Mouse (Mus musculus): ENCODE data around the gene Rasgef1b. TPM values are rescaled to one million over a fixed set of nuclear protein-coding genes. Genes with fewer than 3 reads are reported as not detected.

Rasgef1b gene
- total and polyA plus RNA-seq, 3 experiments: 0.17 to 0.26 (median 0.21) TPM

- in situ Hi-C loops (cut with MboI; ENCODE audit: low pct_ligation_motif_present, low pct_unique_long_range_greater_than_20kb, low sequenced_read_pairs): no loop called here
- no peak overlapping the region for H3K27ac ChIP-seq (ENCODE audit: insufficient read depth, low read depth)
These were observed 10.9 kb downstream of the Rasgef1b start for GRCm38 (mm10) chr5:99717917-99718316.

GRCm38 (mm10) chr5:99715281-99715744 is 13.6 kb downstream of the Rasgef1b start:
- H3K27ac ChIP-seq (ENCODE audit: insufficient read depth, low read depth): no peak overlapping the region
- H3K27me3 ChIP-seq (replicated peaks): no peaks in the 10 kb centered on the region
- no peaks in the 10 kb centered on the region for H3K9me3 ChIP-seq (replicated peaks; ENCODE audit: low read length)
- no peaks in the 10 kb centered on the region for H3K79me2 ChIP-seq (replicated peaks; ENCODE audit: control insufficient read depth, extremely low read depth, insufficient read depth, poor library complexity, severe bottlenecking)
- H3K4me2 ChIP-seq (ENCODE audit: insufficient read depth, low read depth, poor library complexity, severe bottlenecking): no peak overlapping the region
- H3K4me3 ChIP-seq (replicated peaks in 1 of 3; ENCODE audit: low read depth in 2 of 3, low read length in 2 of 3, poor library complexity in 1 of 3): no peak overlapping the region
- dilution Hi-C loops (cut with MboI; ENCODE audit: extremely low pct_ligation_motif_present, extremely low pct_unique_long_range_greater_than_20kb, low sequenced_read_pairs) (no loop called here), in situ Hi-C loops (cut with MboI; ENCODE audit: low pct_ligation_motif_present, low pct_unique_long_range_greater_than_20kb, low sequenced_read_pairs) (no loop called here)
- DNase-seq (ENCODE audit: extremely low read depth): no peak
- no peak for TF ChIP-seq CHD1 (IDR thresholded peaks at IDR 0.05; ENCODE audit: low read depth, low read length)
- no peak for TF ChIP-seq SIN3A (IDR thresholded peaks at IDR 0.05; ENCODE audit: low read length)
- TF ChIP-seq UBTF (IDR thresholded peaks at IDR 0.05; ENCODE audit: low read depth, low read length): no peak
- TF ChIP-seq MAX (IDR thresholded peaks at IDR 0.05; ENCODE audit: low read length): no peak
- TF ChIP-seq MAFK (IDR thresholded peaks at IDR 0.05; ENCODE audit: insufficient replicate concordance, low read length): no peak
- no peak for TF ChIP-seq CTCF (conservative IDR thresholded peaks at IDR 0.05 in 1 of 2, IDR thresholded peaks at IDR 0.05 in 1 of 2; ENCODE audit: low read depth in 2 of 2, low read length in 2 of 2)
- no peak for TF ChIP-seq MAZ (IDR thresholded peaks at IDR 0.05; ENCODE audit: low read depth, low read length)
- TF ChIP-seq POLR2A (IDR thresholded peaks at IDR 0.05; ENCODE audit: low read depth, low read length): no peak
- TF ChIP-seq ELF1 (IDR thresholded peaks at IDR 0.05; ENCODE audit: low read depth, low read length): no peak
- TF ChIP-seq CHD2 (IDR thresholded peaks at IDR 0.05; ENCODE audit: low read length): no peak
- no peak for TF ChIP-seq GABPA (IDR thresholded peaks at IDR 0.05; ENCODE audit: insufficient replicate concordance, low read depth, low read length)
- TF ChIP-seq RAD21 (IDR thresholded peaks at IDR 0.05; ENCODE audit: low read depth, low read length): no peak
- no peak for TF ChIP-seq TBP (conservative IDR thresholded peaks at IDR 0.05; ENCODE audit: low read depth, low read length)
- TF ChIP-seq JUND (conservative IDR thresholded peaks at IDR 0.05; ENCODE audit: low read depth, low read length): no peak
- no peak for TF ChIP-seq MXI1 (IDR thresholded peaks at IDR 0.05; ENCODE audit: low read depth, low read length)
- no peak for TF ChIP-seq SMC3 (IDR thresholded peaks at IDR 0.05; ENCODE audit: low read depth, low read length)
- H3K36me3 ChIP-seq (replicated peaks in 1 of 2; ENCODE audit: control insufficient read depth in 1 of 2, insufficient read depth in 1 of 2, low read length in 1 of 2): no peaks in the 10 kb centered on the region
- no peaks in the 10 kb centered on the region for H3K4me1 ChIP-seq (ENCODE audit: control insufficient read depth in 1 of 2, insufficient read depth in 2 of 2)
- H3K9ac ChIP-seq (ENCODE audit: insufficient read depth, low read depth): no peak overlapping the region

More at GRCm38 (mm10) chr5:99717917-99718316, 10.9 kb downstream of the Rasgef1b start:
- Histone ChIP-seq H3K79me2 (replicated peaks; ENCODE audit: control insufficient read depth, extremely low read depth, insufficient read depth, poor library complexity, severe bottlenecking) (no peaks in the 10 kb centered on the region), H3K4me3 (replicated peaks in 1 of 3; ENCODE audit: low read depth in 2 of 3, low read length in 2 of 3, poor library complexity in 1 of 3) (no peak overlapping the region), H3K36me3 (replicated peaks in 1 of 2; ENCODE audit: control insufficient read depth in 1 of 2, insufficient read depth in 1 of 2, low read length in 1 of 2) (no peaks in the 10 kb centered on the region), H3K4me1 (ENCODE audit: control insufficient read depth in 1 of 2, insufficient read depth in 2 of 2) (no peaks in the 10 kb centered on the region), H3K4me2 (ENCODE audit: insufficient read depth, low read depth, poor library complexity, severe bottlenecking) (no peak overlapping the region), H3K9ac (ENCODE audit: insufficient read depth, low read depth) (no peak overlapping the region), H3K27me3 (replicated peaks) (no peaks in the 10 kb centered on the region), H3K9me3 (replicated peaks; ENCODE audit: low read length) (no peaks in the 10 kb centered on the region)
- DNase-seq (ENCODE audit: extremely low read depth): no peak
- TF ChIP-seq ZMIZ1 (IDR thresholded peaks at IDR 0.05; ENCODE audit: low read depth, low read length) (no peak), SMC3 (IDR thresholded peaks at IDR 0.05; ENCODE audit: low read depth, low read length) (no peak)
- dilution Hi-C loops (cut with MboI; ENCODE audit: extremely low pct_ligation_motif_present, extremely low pct_unique_long_range_greater_than_20kb, low sequenced_read_pairs): no loop called here
